Mouse (Mus musculus): Measurements from ENCODE around the gene Pgam2.
A peak's percentile ranks its signal among the peaks of the same experiment; 100 is the strongest.
"Not testable (repeated sequence)": the region's sequence is repeated elsewhere in the genome, so short reads cannot be mapped to it uniquely, and the experiment has no call there.

The Pgam2 gene

DNA sequence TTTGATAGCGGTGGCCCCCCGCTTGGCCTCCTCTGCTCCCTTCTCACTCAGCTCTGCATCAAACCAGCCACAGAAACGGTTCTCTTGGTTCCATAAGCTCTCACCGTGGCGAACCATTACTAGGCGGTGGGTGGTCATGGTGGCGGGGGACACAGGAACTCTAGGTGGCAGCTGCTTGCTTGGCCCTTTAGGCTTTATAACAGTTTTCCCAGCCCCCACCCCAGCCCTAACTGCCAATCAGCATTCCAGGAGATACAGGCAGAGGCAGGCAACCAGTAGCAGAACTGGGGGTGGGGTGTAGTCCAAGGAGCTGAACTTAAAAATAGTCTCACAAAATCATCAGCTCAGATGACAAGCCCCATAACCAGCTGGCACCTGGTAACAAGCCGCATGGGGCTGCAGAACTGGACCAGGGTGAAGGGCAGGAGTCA, at the start of gene Pgam2:
Gene Pgam2, minus strand, starts transcription at position 183 of the 431 bp plus-strand sequence.
- DNase-seq = peak; percentile 52

DNA sequence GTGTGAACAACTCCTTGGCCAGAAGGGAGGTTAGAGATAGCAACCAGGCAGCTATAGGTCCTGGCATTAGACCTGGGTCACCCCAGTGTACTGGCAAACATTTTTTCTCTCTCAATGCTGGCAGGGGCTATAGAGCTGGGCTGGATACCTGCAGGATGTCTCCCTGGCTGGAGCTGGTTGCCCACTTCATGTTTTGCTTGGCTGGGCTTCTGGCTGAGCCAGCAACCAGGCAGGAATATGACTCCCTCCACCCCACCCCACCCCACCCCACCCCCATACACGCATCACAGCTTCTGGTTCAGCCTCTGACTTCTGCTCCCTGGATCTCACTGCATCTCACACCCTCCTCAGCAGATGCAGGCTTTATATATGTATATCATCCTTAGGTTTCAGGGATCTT, 48.8 kb upstream of the Pgam2 start:
- no peak for DNase-seq

GRCm38 (mm10) chr11:5851021-5851736, 47.6 kb upstream of the Pgam2 start:
- no peak for DNase-seq

GRCm38 (mm10) chr11:5850452-5850851, 46.9 kb upstream of the Pgam2 start:
- no peak for DNase-seq

- DNase-seq = no peak
Measured at GRCm38 (mm10) chr11:5849316-5849715, 45.8 kb upstream of the Pgam2 start.

DNA sequence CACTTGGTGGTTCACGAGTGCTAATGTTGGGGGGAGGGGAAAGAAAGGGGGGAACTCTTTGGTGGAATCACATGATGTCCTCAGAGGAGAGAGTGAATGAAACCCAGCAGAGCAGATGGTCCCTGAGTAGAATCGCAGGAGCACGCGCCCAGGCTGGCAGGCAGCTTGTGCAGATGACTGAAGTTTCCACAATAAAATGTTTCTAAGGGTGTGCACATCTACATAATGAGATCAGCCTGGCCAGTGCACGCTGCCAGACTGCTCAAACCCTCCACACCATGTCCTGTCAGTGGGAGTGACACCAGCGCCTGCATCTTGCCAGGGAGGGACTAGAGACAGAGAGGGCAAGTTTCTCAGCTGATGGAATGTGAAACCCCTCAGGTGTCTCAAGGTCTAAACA, 45.2 kb upstream of the Pgam2 start:
- DNase-seq = peak; percentile 90

DNA sequence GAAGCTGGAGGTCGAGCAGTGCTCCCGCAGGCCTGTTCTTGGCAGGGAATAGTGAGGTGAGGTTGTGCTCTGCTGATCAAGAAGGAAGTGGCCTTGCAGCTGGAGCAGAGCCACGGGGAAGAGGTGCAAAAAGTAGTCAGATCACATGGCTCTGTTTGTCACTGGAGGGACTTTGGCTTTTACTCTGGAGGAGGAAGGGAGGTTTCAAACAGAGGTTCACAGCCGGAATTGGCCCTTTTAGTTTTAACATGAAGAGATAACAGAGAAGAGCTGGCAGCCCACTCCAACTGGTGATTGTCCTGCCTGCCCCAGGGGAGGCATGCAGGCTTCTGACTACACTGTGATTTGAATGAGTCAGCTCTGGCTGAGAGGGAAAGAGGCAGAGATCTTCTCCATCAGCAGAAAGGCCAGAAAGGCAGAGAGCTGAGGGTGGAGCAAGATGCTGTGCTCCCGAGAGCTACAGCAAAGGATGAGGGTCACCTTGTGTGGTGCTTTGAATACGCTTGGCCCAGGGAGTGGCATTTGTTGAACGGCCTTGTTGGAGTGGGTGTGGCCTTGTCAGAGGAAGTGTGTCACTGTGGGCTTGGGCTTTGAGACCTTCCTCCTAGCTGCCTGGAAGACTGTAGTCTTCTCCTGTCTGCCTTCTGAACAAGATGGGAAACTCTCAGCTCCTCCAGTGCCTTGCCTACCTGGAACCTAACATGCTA, 43.3 kb upstream of the Pgam2 start:
- DNase-seq = no peak

DNA sequence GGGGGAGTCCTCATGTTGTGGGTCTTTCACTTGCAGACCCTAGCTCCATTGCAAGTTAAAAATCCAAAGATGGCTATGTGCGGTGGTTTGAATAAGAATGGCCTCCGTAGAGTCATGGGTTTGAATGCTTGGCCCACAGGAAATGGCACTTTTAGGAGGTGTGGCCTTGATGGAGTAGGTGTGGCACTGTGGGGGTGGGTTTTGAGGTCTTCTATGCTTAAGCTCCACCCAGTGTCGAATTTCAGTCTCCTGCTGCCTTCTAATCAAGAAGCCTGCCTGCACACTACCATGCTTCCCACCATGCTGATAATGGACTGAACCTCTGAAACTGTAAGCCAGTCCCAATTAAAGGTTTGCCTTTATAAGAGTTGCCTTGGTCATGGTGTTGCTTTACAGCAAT, 39.6 kb upstream of the Pgam2 start:
- no peak for DNase-seq

GRCm38 (mm10) chr11:5841751-5842150, 38.2 kb upstream of the Pgam2 start:
- DNase-seq = no peak

GRCm38 (mm10) chr11:5840346-5840745, 36.8 kb upstream of the Pgam2 start:
- no peak for DNase-seq

DNA sequence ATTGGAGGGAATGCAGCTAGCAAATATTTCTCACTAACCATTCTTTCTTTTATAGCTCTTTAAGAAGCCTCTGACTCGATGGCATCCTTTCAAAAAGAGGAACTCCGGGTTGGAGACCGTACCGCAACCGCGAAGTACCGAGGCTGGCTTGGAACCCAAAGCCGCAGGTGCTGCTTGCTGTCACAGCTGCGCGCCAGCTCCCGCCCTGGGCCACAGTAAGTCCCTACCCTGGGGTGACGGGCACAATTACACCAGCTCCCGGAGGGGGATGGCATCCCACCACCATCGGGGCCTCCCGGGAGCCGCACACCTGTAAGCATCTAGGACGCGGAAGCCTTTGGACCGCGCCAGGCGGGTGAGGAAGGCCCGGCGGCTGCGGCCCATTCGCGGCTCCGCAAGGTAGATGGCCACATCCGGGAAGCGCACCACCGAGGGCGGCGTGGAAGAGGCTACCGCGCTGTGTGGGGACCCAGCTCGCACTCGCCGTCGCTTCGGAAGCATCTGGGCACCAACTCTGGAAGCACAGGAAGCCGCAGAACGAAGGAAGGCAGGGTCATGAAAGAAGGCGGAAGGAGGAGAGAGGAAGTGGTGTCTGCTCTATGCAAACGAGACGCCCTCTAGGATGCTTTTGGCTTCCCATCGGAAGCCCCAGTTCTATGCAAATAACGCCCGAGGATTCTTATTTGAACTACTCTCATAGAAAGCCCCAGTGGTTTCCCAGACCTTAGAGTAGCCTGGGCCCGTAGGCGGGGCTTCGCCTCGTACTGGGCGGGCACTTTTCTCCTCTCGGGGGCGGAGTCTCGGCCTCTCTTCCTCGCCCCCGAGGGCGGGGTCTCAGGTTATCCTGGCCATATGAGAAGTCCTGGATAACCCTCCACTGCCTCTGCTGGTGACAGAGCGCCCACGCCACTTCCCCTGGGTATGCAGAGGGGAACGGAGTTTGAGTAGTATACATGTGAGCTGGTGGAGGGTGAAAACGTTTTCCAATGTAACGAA, 34.0 kb upstream of the Pgam2 start, which contains the start of gene Polm:
Gene Polm, minus strand, starts transcription at position 766 of the 996 bp plus-strand sequence.
- peak; percentile 93 for DNase-seq

DNA sequence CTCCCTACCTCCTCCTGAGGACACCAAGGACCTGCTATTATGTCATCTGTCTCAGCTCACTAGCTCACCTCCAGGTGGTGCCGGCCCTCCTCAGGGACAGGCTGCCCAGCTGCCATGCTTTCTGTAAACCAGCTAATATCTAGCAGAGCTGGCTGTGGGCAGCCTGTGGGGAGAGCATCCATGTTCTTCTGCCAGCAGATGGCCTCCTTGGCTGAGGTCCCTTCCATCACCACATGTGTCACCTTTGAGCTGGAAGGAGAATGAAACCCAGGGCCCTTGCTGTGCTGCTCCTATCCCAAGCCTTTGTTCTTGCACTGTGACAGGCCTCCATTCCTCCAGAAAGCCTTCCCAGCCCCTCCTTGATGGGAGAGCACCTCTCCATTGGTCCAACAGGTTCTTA, 32.6 kb upstream of the Pgam2 start:
- peak; percentile 39 for DNase-seq

DNA sequence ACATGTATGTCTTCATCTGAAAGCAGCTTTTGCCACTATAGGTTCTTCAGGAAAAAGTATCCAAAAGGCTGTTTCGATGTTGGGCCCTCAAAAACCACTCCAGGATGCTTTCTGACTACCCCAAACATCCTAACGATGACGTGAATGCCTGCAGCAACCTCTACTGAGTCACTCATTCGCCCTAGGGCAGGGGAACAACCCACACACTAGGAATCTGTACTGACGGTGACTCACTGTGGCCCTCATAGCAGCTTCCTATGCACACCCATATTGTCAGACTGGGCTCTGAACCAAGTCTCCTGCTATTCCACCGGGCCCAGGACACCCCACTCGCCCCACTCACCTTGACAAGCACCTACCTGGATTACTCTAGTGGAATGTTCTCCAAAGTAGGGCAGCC, 31.5 kb upstream of the Pgam2 start:
- DNase-seq = no peak

- no peak for DNase-seq
Measured at GRCm38 (mm10) chr11:5834506-5834905, 31.0 kb upstream of the Pgam2 start.

DNA sequence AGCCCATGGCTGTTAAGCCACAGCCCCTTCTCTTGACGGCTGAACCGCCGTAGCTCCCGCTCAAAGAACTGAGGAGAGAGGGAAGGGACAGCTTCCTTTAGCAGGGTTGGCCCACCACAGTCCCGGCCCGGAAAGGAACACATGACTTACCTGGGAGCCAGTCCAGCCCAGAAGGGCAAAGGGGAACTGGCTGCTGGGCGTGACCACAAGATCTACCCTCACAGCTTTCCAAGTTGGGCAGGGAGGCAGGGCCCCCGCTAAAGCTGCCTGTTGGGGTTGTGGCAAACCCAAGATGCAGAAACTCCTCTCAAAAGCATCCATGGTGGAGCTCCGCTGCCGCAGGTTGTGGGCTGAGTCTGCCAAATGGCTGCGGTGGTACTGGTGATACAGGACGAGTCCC, 25.8 kb upstream of the Pgam2 start:
- DNase-seq = no peak

GRCm38 (mm10) chr11:5828509-5829191, 25.1 kb upstream of the Pgam2 start:
- DNase-seq = no peak

GRCm38 (mm10) chr11:5827931-5828330, 24.4 kb upstream of the Pgam2 start:
- DNase-seq = no peak

- DNase-seq = no peak
Measured at GRCm38 (mm10) chr11:5825432-5825831, 21.9 kb upstream of the Pgam2 start.

DNA sequence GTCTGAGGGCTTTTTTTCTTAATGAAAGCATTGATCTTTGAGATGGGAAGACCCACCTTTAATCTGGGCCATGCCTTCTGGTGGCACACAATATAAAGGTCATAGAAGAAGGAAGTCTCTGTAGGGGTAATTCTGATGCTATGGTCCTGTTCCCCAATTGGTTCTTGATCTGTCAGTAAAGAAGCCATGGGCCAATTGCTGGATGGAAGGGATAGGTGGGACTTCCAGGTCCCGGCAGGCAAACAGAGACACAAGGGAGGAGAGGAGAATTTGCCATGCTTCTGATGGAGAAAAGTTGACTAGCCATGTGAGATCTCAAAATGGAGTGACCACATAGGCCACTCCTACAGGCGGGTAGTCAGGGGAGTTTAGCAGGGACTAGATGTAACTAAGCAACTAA, 15.7 kb upstream of the Pgam2 start:
- no peak for DNase-seq

GRCm38 (mm10) chr11:5813381-5813780, 9.8 kb upstream of the Pgam2 start:
- no peak for DNase-seq

- not testable (repeated sequence) for DNase-seq
Measured at GRCm38 (mm10) chr11:5809487-5809886, 6.0 kb upstream of the Pgam2 start.

DNA sequence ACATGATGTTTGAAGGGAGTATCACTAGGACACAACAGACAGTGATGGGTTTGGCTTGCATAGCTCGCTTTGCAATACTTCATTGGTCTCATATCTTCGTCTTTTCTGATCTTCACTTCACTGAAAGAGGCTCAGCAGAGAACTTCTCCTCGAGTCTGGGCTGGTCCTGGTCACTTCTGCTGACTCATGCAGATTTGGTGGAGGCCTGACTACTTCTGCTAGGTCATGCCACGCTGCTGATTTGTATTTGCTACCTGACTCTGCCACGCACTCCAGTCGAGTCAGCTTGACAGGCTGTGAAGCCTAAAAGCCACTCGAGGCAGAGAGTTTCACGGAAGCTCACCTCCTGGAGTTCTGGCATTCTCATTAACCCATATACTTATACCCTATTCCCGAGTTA, 4.4 kb upstream of the Pgam2 start:
- no peak for DNase-seq

- no peak for DNase-seq
Measured at GRCm38 (mm10) chr11:5805711-5806110, 2.2 kb upstream of the Pgam2 start.

All from layer of hippocampus, adult 9-11 months (tissue).